Mouse (Mus musculus) ovary, postnatal 10 days (tissue): ENCODE results near the gene Dpp6.

ENCODE experiments used
- DNase-seq: peaks from one replicate; pipeline ENCODE4 v3.0.0; 2022; ENCODE audit warnings: low spot score

The Dpp6 gene

GRCm38 (mm10) chr5:26816975-26817941 is at the start of gene Dpp6:
TSS of gene Dpp6 (plus strand) at chr5:26817203.
- no peak for DNase-seq

GRCm38 (mm10) chr5:26783955-26784354 is 33.0 kb upstream of the Dpp6 start:
- DNase-seq: no peak

- DNase-seq: no peak
Observed at GRCm38 (mm10) chr5:26795524-26795923, 21.5 kb upstream of the Dpp6 start.

GRCm38 (mm10) chr5:26835972-26836371 is 19.0 kb downstream of the Dpp6 start:
- DNase-seq: no peak

GRCm38 (mm10) chr5:26841151-26841550 is 24.1 kb downstream of the Dpp6 start:
- no peak for DNase-seq

- DNase-seq: no peak
Observed at GRCm38 (mm10) chr5:26854746-26855145, 37.7 kb downstream of the Dpp6 start.

GRCm38 (mm10) chr5:26875449-26875848 is 58.4 kb downstream of the Dpp6 start:
- no peak for DNase-seq

GRCm38 (mm10) chr5:26887496-26887895 is 70.5 kb downstream of the Dpp6 start:
- no peak for DNase-seq

GRCm38 (mm10) chr5:26888080-26888479 is 71.1 kb downstream of the Dpp6 start:
- no peak for DNase-seq

- DNase-seq: no peak
Observed at GRCm38 (mm10) chr5:26894346-26894745, 77.3 kb downstream of the Dpp6 start.

- no peak for DNase-seq
Observed at GRCm38 (mm10) chr5:26903786-26904185, 86.8 kb downstream of the Dpp6 start.

GRCm38 (mm10) chr5:26904324-26905041 is 87.5 kb downstream of the Dpp6 start:
- DNase-seq: peak; percentile 1

GRCm38 (mm10) chr5:26907151-26907550 is 90.1 kb downstream of the Dpp6 start:
- DNase-seq: no peak

GRCm38 (mm10) chr5:26908612-26909011 is 91.6 kb downstream of the Dpp6 start:
- no peak for DNase-seq

- no peak for DNase-seq
Observed at GRCm38 (mm10) chr5:26910353-26910752, 93.3 kb downstream of the Dpp6 start.

GRCm38 (mm10) chr5:26911965-26912364 is 95.0 kb downstream of the Dpp6 start:
- DNase-seq: no peak

- DNase-seq: no peak
Observed at GRCm38 (mm10) chr5:26918763-26919162, 101.8 kb downstream of the Dpp6 start.

GRCm38 (mm10) chr5:26924552-26924951 is 107.5 kb downstream of the Dpp6 start:
- DNase-seq: no peak

- no peak for DNase-seq
Observed at GRCm38 (mm10) chr5:26932413-26933122, 115.6 kb downstream of the Dpp6 start.

GRCm38 (mm10) chr5:26934911-26935310 is 117.9 kb downstream of the Dpp6 start:
- no peak for DNase-seq

GRCm38 (mm10) chr5:26941471-26941870 is 124.5 kb downstream of the Dpp6 start:
- DNase-seq: no peak

GRCm38 (mm10) chr5:26945169-26945920 is 128.3 kb downstream of the Dpp6 start:
- DNase-seq: no peak
